Mouse (Mus musculus): ENCODE measurements at regions not wholly inside any gene's neighbourhood (a gene's known extent, or its start where the extent isn't known, plus 50 kb on each side); places are given as distances from the start of the nearest gene placed in this dataset.

GRCm38 (mm10) chr3:155757285-155757684 lies 664.1 kb downstream of the Lrriq3 start:
- no peaks in the 10 kb centered on the region for H3K27me3 ChIP-seq (ENCODE audit: control insufficient read depth, insufficient read depth, low read length)
- no peaks in the 10 kb centered on the region for H3K4me1 ChIP-seq (ENCODE audit: control insufficient read depth, insufficient read depth, low read length)
- WGBS: 89% methylated on average over 3 of the region's 3 CpGs
- no peaks in the 10 kb centered on the region for H3K9me3 ChIP-seq (ENCODE audit: control insufficient read depth, low read length)
- no peak overlapping the region for H3K4me3 ChIP-seq (ENCODE audit: low read depth, low read length)
- DNase-seq (ENCODE audit: low spot score): no peak
- no peak for ATAC-seq (ENCODE audit: insufficient number of reproducible peaks, low FRiP score, low TSS enrichment, low read depth)
- H3K36me3 ChIP-seq (ENCODE audit: control insufficient read depth, insufficient read depth, low read length): no peaks in the 10 kb centered on the region
- H3K9ac ChIP-seq (ENCODE audit: low read length): no peak overlapping the region
- H3K27ac ChIP-seq (replicated peaks; ENCODE audit: low read depth, low read length): no peak overlapping the region
- no peak overlapping the region for H3K4me2 ChIP-seq (ENCODE audit: low read depth, severe bottlenecking)

- ATAC-seq (ENCODE audit: insufficient number of reproducible peaks, low FRiP score, low TSS enrichment, low read depth) (no peak), DNase-seq (ENCODE audit: low spot score) (no peak)
- Histone ChIP-seq H3K4me2 (ENCODE audit: low read depth, severe bottlenecking) (no peak overlapping the region), H3K27me3 (ENCODE audit: control insufficient read depth, insufficient read depth, low read length) (no peaks in the 10 kb centered on the region), H3K9me3 (ENCODE audit: control insufficient read depth, low read length) (no peaks in the 10 kb centered on the region), H3K9ac (ENCODE audit: low read length) (no peak overlapping the region), H3K4me3 (ENCODE audit: low read depth, low read length) (no peak overlapping the region), H3K36me3 (ENCODE audit: control insufficient read depth, insufficient read depth, low read length) (no peaks in the 10 kb centered on the region), H3K4me1 (ENCODE audit: control insufficient read depth, insufficient read depth, low read length) (no peaks in the 10 kb centered on the region), H3K27ac (replicated peaks; ENCODE audit: low read depth, low read length) (no peak overlapping the region)
- WGBS: 79% methylated on average over 1 of the region's 1 CpGs
Measured at GRCm38 (mm10) chr3:155776019-155776418, 682.8 kb downstream of the Lrriq3 start.

- Histone ChIP-seq H3K27ac (replicated peaks; ENCODE audit: low read depth, low read length) (no peak overlapping the region), H3K9me3 (ENCODE audit: control insufficient read depth, low read length) (no peaks in the 10 kb centered on the region), H3K9ac (ENCODE audit: low read length) (no peak overlapping the region), H3K27me3 (ENCODE audit: control insufficient read depth, insufficient read depth, low read length) (no peaks in the 10 kb centered on the region), H3K36me3 (ENCODE audit: control insufficient read depth, insufficient read depth, low read length) (no peaks in the 10 kb centered on the region), H3K4me2 (ENCODE audit: low read depth, severe bottlenecking) (no peak overlapping the region), H3K4me1 (ENCODE audit: control insufficient read depth, insufficient read depth, low read length) (no peaks in the 10 kb centered on the region), H3K4me3 (ENCODE audit: low read depth, low read length) (no peak overlapping the region)
- DNase-seq (ENCODE audit: low spot score) (no peak), ATAC-seq (ENCODE audit: insufficient number of reproducible peaks, low FRiP score, low TSS enrichment, low read depth) (no peak)
- 79% methylated on average over 1 of the region's 1 CpGs for WGBS
Measured at GRCm38 (mm10) chr3:155777025-155777424, 683.8 kb downstream of the Lrriq3 start.

- DNase-seq (ENCODE audit: low spot score) (no peak), ATAC-seq (ENCODE audit: insufficient number of reproducible peaks, low FRiP score, low TSS enrichment, low read depth) (no peak)
- Histone ChIP-seq H3K27ac (replicated peaks; ENCODE audit: low read depth, low read length) (no peak overlapping the region), H3K27me3 (ENCODE audit: control insufficient read depth, insufficient read depth, low read length) (no peaks in the 10 kb centered on the region), H3K36me3 (ENCODE audit: control insufficient read depth, insufficient read depth, low read length) (no peaks in the 10 kb centered on the region), H3K9ac (ENCODE audit: low read length) (no peak overlapping the region), H3K4me1 (ENCODE audit: control insufficient read depth, insufficient read depth, low read length) (no peaks in the 10 kb centered on the region), H3K4me2 (ENCODE audit: low read depth, severe bottlenecking) (no peak overlapping the region), H3K9me3 (ENCODE audit: control insufficient read depth, low read length) (no peaks in the 10 kb centered on the region), H3K4me3 (ENCODE audit: low read depth, low read length) (no peak overlapping the region)
- WGBS: 70% methylated on average over 2 of the region's 2 CpGs
Measured at GRCm38 (mm10) chr3:155815693-155816092, 722.5 kb downstream of the Lrriq3 start.

GRCm38 (mm10) chr3:155824863-155825262 lies 731.6 kb downstream of the Lrriq3 start:
- Histone ChIP-seq H3K36me3 (ENCODE audit: control insufficient read depth, insufficient read depth, low read length) (no peaks in the 10 kb centered on the region), H3K27ac (replicated peaks; ENCODE audit: low read depth, low read length) (no peak overlapping the region), H3K4me1 (ENCODE audit: control insufficient read depth, insufficient read depth, low read length) (no peaks in the 10 kb centered on the region), H3K4me3 (ENCODE audit: low read depth, low read length) (no peak overlapping the region), H3K9me3 (ENCODE audit: control insufficient read depth, low read length) (no peaks in the 10 kb centered on the region), H3K27me3 (ENCODE audit: control insufficient read depth, insufficient read depth, low read length) (no peaks in the 10 kb centered on the region), H3K9ac (ENCODE audit: low read length) (no peak overlapping the region), H3K4me2 (ENCODE audit: low read depth, severe bottlenecking) (no peak overlapping the region)
- DNase-seq (ENCODE audit: low spot score) (no peak), ATAC-seq (ENCODE audit: insufficient number of reproducible peaks, low FRiP score, low TSS enrichment, low read depth) (no peak)
- WGBS: 84% methylated on average over 2 of the region's 2 CpGs

GRCm38 (mm10) chr3:155866286-155866685 lies 695.3 kb upstream of the Negr1 start:
- Histone ChIP-seq H3K27ac (replicated peaks; ENCODE audit: low read depth, low read length) (no peak overlapping the region), H3K36me3 (ENCODE audit: control insufficient read depth, insufficient read depth, low read length) (no peaks in the 10 kb centered on the region), H3K9ac (ENCODE audit: low read length) (no peak overlapping the region), H3K4me1 (ENCODE audit: control insufficient read depth, insufficient read depth, low read length) (no peaks in the 10 kb centered on the region), H3K4me3 (ENCODE audit: low read depth, low read length) (no peak overlapping the region), H3K27me3 (ENCODE audit: control insufficient read depth, insufficient read depth, low read length) (no peaks in the 10 kb centered on the region), H3K4me2 (ENCODE audit: low read depth, severe bottlenecking) (no peak overlapping the region), H3K9me3 (ENCODE audit: control insufficient read depth, low read length) (no peaks in the 10 kb centered on the region)
- ATAC-seq (ENCODE audit: insufficient number of reproducible peaks, low FRiP score, low TSS enrichment, low read depth) (no peak), DNase-seq (ENCODE audit: low spot score) (no peak)

GRCm38 (mm10) chr3:155875696-155876095 lies 685.9 kb upstream of the Negr1 start:
- Histone ChIP-seq H3K36me3 (ENCODE audit: control insufficient read depth, insufficient read depth, low read length) (no peaks in the 10 kb centered on the region), H3K4me3 (ENCODE audit: low read depth, low read length) (no peak overlapping the region), H3K4me2 (ENCODE audit: low read depth, severe bottlenecking) (no peak overlapping the region), H3K9ac (ENCODE audit: low read length) (no peak overlapping the region), H3K4me1 (ENCODE audit: control insufficient read depth, insufficient read depth, low read length) (no peaks in the 10 kb centered on the region), H3K9me3 (ENCODE audit: control insufficient read depth, low read length) (no peaks in the 10 kb centered on the region), H3K27me3 (ENCODE audit: control insufficient read depth, insufficient read depth, low read length) (no peaks in the 10 kb centered on the region), H3K27ac (replicated peaks; ENCODE audit: low read depth, low read length) (no peak overlapping the region)
- 91% methylated on average over 3 of the region's 3 CpGs for WGBS
- no peak for DNase-seq (ENCODE audit: low spot score)
- ATAC-seq (ENCODE audit: insufficient number of reproducible peaks, low FRiP score, low TSS enrichment, low read depth): no peak

GRCm38 (mm10) chr3:155878401-155878800 lies 683.2 kb upstream of the Negr1 start:
- H3K36me3 ChIP-seq (ENCODE audit: control insufficient read depth, insufficient read depth, low read length): no peaks in the 10 kb centered on the region
- ATAC-seq (ENCODE audit: insufficient number of reproducible peaks, low FRiP score, low TSS enrichment, low read depth) (no peak), DNase-seq (ENCODE audit: low spot score) (no peak)
- H3K27ac ChIP-seq (replicated peaks; ENCODE audit: low read depth, low read length): no peak overlapping the region
- 73% methylated on average over 2 of the region's 2 CpGs for WGBS
- H3K9ac ChIP-seq (ENCODE audit: low read length): no peak overlapping the region
- no peaks in the 10 kb centered on the region for H3K27me3 ChIP-seq (ENCODE audit: control insufficient read depth, insufficient read depth, low read length)
- no peaks in the 10 kb centered on the region for H3K4me1 ChIP-seq (ENCODE audit: control insufficient read depth, insufficient read depth, low read length)
- no peak overlapping the region for H3K4me2 ChIP-seq (ENCODE audit: low read depth, severe bottlenecking)
- H3K9me3 ChIP-seq (ENCODE audit: control insufficient read depth, low read length): no peaks in the 10 kb centered on the region
- no peak overlapping the region for H3K4me3 ChIP-seq (ENCODE audit: low read depth, low read length)

DNA sequence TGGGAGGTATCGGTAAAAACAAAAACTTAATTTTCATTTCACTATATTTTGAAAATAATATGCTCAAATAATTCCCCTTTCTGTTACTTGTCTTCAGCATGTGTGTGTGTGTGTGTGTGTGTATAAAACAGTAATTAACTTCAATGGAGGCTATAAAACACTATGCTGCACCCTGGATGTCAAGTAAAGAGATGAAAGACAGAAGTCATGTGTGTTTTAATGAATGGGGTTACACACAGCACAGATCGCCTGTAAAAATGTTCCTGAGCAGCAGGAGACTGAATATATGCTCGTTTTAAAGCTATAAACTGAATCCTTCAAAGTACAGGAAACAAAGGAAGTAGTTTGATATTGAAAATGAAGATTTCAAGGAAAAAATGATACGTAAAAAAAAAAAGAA lies 680.9 kb upstream of the Negr1 start:
- Histone ChIP-seq H3K4me2 (ENCODE audit: low read depth, severe bottlenecking) (no peak overlapping the region), H3K36me3 (ENCODE audit: control insufficient read depth, insufficient read depth, low read length) (no peaks in the 10 kb centered on the region), H3K4me1 (ENCODE audit: control insufficient read depth, insufficient read depth, low read length) (no peaks in the 10 kb centered on the region), H3K27ac (replicated peaks; ENCODE audit: low read depth, low read length) (no peak overlapping the region), H3K4me3 (ENCODE audit: low read depth, low read length) (no peak overlapping the region), H3K27me3 (ENCODE audit: control insufficient read depth, insufficient read depth, low read length) (no peaks in the 10 kb centered on the region), H3K9me3 (ENCODE audit: control insufficient read depth, low read length) (no peaks in the 10 kb centered on the region), H3K9ac (ENCODE audit: low read length) (no peak overlapping the region)
- ATAC-seq (ENCODE audit: insufficient number of reproducible peaks, low FRiP score, low TSS enrichment, low read depth) (peak; percentile 77), DNase-seq (ENCODE audit: low spot score) (no peak)
- WGBS: 38% methylated on average over 4 of the region's 4 CpGs

Data from limb, embryonic 11.5 days (tissue).